Mouse (Mus musculus) mouse embryonic stem cell (cell line): ENCODE results near the gene Tbc1d4.

ENCODE experiments used
- in situ Hi-C, 2 experiments: fragments of 300-500 bp; cut with MboI; formaldehyde crosslinking; loops; 1 replicate in 1 of 2; 3 replicates in 1 of 2; pipeline ENCODE4 v1.14.3; 2019 to 2020; ENCODE audit warnings: low sequenced_read_pairs in 2 of 2, low pct_unique_long_range_greater_than_20kb in 1 of 2, mixed read lengths in 1 of 2; ENCODE audit not compliant: unreplicated experiment in 1 of 2

The Tbc1d4 gene

DNA sequence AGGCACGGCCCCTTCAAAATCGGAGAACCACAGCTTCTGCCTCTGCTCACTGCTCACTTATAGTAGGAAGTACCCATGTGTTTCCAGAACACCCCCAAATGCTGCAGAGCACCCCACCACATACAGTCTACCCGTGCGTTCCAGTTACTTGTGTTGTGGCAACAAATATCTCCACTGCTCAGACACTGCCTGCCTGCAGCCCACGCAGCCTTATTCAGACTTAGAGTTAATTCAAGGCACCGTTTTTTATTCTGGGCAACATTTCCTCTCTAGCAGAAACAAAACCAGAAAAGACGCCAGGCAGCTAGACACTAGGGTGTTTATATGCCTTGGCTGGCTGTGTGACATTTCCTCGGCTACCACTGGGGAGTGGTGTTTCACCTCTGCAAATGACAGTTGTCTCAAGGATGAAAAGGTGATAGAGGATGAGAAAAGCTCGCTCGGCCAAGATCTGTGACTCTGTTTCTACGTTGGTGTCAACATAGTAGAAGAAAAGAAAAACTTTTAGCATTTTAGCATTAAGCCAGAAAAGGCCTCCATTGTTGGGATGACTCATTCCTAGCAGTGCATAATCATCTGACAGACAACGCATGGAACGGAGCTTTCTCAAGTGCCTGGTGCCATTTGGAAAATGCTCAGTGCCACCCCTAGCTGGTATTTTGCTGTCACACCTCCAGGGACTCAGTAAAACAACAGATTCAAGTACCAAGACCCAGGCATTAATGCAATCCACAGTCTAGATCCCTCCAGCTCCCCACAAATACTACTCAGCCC, 98.3 kb downstream of the Tbc1d4 start:
- in situ Hi-C loops = no loop called here

DNA sequence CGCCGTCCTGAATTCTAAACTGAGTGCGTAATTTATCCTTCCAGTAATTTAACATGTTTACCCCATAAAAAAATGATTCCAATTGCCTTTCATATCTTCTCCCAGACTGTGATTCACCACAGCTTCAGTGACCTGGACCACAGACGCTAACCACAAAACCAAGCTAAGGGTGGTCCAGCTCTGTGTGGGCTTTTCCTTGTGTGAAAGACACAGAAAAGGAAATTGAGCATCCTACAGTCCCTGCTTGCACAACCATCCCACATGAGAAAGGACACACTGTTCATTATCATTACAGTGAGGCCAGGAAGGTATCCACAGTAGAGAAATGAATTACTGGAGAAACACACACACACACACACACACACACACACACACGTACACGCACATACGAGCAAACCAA, 99.2 kb downstream of the Tbc1d4 start:
- in situ Hi-C loops = no loop called here

DNA sequence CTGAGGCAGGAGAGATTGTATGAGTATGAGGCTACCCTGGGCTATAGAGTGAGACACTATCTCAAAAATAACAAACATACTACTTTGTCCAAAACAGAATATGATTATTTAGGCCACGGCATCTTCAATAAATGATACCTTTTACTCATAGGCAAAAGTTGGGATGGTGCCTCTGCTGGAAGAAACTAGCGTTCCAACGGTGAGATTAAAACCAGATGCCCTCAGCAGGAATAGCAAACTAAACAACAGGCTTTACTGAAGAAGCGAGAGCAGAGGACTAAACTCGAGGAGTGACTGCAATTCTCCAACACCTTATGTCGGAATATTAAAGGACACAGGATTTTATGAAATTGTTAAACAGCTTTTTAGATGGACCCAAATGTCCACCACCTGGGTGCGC, 101.0 kb downstream of the Tbc1d4 start:
- in situ Hi-C loops = no loop called here

DNA sequence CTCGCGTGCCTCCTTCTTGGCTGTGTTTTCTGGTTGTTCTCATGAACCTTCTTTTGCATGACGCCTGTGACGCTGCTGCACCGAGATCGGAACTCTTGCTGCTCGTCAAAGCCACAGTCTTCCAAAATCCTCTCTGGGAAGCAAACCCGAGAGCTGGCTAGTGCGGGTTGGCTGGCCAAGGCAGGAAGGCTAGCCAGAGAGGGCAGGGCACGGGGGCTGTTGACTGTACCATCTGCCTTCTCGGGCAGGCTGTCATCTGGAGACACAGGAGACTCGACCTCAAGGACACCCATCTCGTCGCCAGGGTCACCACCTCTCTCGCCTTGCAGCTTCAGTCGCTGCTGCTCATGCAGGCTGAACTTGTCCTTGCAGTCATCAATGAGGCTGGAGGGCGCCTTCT, 101.8 kb downstream of the Tbc1d4 start:
- in situ Hi-C loops = no loop called here

GRCm38 (mm10) chr14:101505805-101506204, 103.2 kb downstream of the Tbc1d4 start:
- in situ Hi-C loops = no loop called here

- in situ Hi-C loops = no loop called here
These were observed 104.4 kb downstream of the Tbc1d4 start for GRCm38 (mm10) chr14:101504473-101505200.

GRCm38 (mm10) chr14:101503168-101503961, 105.6 kb downstream of the Tbc1d4 start:
- in situ Hi-C loops = no loop called here

DNA sequence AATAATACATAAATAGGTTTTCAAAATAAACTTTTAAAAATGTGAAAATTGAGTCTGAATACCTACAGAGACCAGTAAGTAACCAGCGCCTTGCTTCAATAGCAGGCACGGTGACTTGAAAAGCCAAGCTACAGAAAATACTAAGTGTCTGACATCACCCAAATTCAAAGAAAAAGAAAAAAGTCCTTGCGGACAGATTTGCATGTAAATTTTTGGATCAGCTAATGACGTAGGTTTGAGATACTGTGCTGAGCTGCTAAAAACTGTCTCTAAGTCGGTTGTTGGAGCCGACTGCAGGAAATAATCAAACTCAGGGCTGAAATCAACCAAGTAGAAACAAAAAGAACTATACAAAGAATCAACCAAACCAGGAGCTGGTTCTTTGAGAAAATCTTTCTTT, 107.1 kb downstream of the Tbc1d4 start:
- in situ Hi-C loops = no loop called here

DNA sequence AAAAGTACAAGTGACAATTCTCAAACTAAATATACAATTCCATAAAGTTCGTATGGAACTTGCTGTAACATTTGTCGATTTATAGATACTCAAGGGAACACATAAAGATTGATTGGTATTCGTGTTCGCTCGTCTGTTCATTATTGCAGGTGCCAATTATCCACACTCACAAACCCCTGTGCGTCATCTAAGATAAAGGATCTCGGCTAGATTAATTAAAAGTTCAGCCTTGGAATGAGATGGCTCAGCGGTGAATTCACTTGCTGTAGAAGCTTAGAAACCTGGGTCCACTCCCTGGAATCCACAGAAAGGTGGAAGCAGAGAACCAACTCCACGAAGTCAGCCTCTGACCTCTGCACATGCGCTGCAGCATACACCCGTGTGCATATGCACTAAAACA, 107.5 kb downstream of the Tbc1d4 start:
- in situ Hi-C loops = no loop called here

DNA sequence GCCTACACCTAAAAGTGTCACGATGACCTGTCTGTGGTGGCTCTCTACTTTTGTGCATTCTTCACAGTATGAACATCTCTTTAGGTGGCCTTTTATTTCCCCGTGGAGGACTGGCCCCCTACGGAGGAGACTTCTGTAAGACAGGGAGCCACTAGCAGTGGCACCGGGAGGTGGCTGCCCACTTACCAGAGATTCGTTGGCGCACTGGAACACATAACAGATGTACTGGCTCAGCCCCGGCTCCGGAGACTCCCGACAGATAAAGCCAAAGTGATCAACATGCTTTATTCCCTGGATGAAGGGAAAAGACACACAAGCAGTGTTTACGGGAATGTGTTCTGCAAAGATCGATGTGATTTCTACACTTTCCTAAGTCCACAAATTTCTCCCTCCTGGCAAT, 108.2 kb downstream of the Tbc1d4 start:
- in situ Hi-C loops = no loop called here

DNA sequence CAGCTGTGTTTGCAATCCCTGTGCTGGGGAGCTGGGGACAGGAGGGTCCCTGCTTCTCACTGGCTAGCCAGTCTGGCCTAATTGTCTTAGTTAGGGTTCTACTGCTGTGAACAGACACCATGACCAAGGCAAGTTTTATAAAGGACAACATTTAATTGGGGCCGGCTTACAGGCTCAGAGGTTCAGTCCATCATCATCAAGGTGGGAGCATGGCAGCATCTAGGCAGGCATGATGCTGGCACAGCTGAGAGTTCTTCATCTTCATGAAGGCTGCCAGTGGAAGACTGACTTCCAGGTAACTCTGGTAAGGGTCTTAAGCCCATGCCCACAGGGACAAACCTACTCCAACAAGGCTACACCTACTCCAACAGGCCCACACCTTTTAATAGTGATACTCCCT, 109.2 kb downstream of the Tbc1d4 start:
- in situ Hi-C loops = no loop called here

- in situ Hi-C loops = no loop called here
These were observed 120.7 kb downstream of the Tbc1d4 start for GRCm38 (mm10) chr14:101488264-101488810.

- in situ Hi-C loops = no loop called here
These were observed 122.4 kb downstream of the Tbc1d4 start for GRCm38 (mm10) chr14:101486550-101486949.

- in situ Hi-C loops = no loop called here
These were observed 125.8 kb downstream of the Tbc1d4 start for GRCm38 (mm10) chr14:101483230-101483629.

- in situ Hi-C loops = no loop called here
These were observed 126.7 kb downstream of the Tbc1d4 start for GRCm38 (mm10) chr14:101482270-101482669.

DNA sequence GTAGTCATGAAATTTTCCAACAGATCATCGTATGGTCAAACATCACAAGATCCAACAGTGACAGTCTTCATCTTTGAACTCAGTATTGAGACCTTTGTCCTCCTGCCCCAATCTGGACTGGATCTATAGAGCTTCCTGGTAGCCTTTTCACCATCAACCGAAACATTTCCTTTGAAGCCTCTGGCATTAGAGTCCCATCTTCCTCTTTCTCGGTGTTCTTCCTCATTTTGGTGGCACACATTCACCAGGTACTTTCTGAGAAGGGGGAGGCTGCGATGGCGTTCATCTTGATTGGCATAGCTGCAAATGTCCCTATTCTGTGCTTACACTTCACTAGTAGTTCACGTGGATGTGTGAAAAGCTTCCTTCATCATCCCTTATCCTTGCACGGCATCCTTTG, 127.8 kb downstream of the Tbc1d4 start:
- in situ Hi-C loops = no loop called here

GRCm38 (mm10) chr14:101480541-101480940, 128.4 kb downstream of the Tbc1d4 start:
- in situ Hi-C loops = no loop called here

GRCm38 (mm10) chr14:101477827-101478220, 131.2 kb downstream of the Tbc1d4 start:
- in situ Hi-C loops = no loop called here
